Mouse (Mus musculus): ENCODE measurements around the gene Med9.

DNA sequence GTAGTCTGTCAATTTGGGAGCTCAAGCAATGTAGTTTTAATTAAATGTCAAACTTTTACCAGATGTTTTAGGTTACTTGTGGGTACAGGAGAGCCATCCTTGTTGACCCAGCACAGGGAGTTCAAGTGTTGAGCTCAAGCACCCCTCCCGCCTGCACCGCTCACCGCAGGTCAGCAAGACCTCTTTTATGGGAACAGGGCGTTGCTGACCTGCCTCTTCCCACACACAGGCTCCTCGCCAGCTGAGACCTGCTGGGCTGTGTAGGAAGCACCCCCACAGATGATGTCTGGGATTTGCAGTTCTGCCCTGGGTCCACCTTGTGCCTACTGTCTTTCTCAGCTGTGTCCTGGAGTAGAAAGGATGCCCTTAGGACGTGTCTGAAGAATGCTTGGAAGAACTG lies 8.7 kb downstream of the Med9 start:
- TF ChIP-seq CTCF (conservative IDR thresholded peaks at IDR 0.05; ENCODE audit: insufficient read depth, insufficient read length, low read depth, low read length) = no peak
- TF ChIP-seq POLR2A (IDR thresholded peaks at IDR 0.05; ENCODE audit: low read depth, low read length) = no peak

Data from kidney, adult 2 months (tissue).